Mouse (Mus musculus) megakaryocyte progenitor cell, adult 5-6 weeks (primary cell): ENCODE results near the gene Hus1b. TPM values are rescaled to one million over a fixed set of nuclear protein-coding genes. Genes with fewer than 3 reads are reported as not detected.

ENCODE experiments used
- ATAC-seq: replicated peaks from 2 replicates; pipeline ENCODE4 v1.8.0; 2016; ENCODE audit warnings: mild to moderate bottlenecking, moderate TSS enrichment, inconsistent platforms; ENCODE audit not compliant: poor library complexity
- total RNA-seq, 2 experiments: library from RNA; stranded (forward) in 1 of 2; stranded (reverse) in 1 of 2; fragments of 157-497, 149-512 nt in 1 of 2; fragments of 200-1000 nt in 1 of 2; gene quantifications; 2 replicates each; pipeline versions ENCODE4 v1.2.3 to v1.2.4; 2015 to 2017

The Hus1b gene
- total RNA-seq (2015): 1.1 and 1.4 TPM in 2 replicates
- total RNA-seq (2017): 0.62 and 1.0 TPM in 2 replicates

GRCm38 (mm10) chr13:30947540-30947939 is at the start of gene Hus1b:
Hus1b (minus strand) TSS chr13:30947759.
- ATAC-seq: peak; percentile 18

DNA sequence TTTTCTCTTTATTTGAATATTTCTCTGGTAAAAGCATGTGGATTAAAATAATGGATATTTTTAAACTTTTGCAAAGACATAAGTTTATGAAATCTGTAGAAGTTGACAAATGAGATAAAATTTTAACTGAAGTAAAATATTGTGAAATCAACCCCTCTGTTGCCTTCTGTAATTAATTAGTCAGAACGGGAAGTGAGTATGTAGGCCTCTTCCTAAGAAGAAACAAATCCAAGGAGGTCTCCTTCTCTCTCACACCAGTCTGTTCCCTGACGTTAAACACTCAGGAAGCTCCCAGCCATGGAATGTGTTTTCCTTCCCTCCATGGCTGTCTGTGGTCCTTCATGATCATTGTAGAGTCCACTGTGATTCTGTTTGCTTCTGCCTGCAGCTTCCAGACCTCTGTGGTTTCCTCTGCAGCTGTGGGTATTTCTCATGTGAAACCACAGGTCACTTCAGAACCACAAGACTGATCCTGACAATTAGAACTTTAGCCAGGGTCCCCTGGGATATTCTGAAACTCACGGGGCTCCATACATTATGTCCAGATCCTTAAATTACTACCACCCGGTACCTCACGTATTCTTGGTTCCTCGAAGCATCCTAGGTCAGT is 46.8 kb upstream of the Hus1b start:
- ATAC-seq: peak; percentile 74

- ATAC-seq: peak; percentile 66
Observed at GRCm38 (mm10) chr13:30993819-30994218, 46.3 kb upstream of the Hus1b start.

- no peak for ATAC-seq
Observed at GRCm38 (mm10) chr13:30990233-30990632, 42.7 kb upstream of the Hus1b start.

DNA sequence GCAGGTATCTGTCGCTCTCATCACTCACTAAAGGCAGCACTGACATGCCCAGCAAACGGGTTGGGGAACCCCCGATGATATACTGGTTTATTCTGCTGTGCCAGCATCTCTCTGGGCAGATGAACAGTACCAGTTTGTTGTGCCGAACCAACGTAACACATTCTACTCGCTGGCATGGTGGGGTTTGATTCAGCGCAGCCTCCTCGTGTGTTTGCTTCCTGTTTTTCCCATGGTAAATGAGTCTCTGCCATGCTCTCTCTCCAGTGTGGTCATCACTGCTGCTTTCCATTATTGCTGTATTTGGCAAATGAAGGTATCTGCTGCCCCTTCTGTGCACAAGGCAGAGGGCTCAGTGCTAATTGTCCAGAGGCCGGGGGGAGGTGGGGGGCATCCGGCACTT is 42.2 kb upstream of the Hus1b start:
- no peak for ATAC-seq

DNA sequence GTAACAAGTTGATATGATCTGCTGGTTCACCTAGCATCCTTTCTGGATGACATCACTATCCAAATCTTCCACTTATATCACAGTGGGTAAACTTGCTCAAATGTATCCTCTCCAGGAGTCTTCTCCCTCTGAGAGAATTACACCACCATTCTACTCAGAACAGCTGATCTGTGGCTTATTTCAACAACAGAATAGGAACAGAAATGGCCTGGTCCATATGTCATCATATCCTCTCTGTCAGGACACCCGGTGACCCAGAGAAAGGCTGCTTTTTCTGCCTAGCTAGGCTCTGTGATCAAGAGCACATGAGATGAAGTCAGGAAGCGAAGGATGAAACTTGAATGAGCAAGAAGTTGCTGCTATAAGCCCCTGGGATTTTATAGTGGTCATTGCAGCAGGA is 40.1 kb upstream of the Hus1b start:
- ATAC-seq: peak; percentile 78

DNA sequence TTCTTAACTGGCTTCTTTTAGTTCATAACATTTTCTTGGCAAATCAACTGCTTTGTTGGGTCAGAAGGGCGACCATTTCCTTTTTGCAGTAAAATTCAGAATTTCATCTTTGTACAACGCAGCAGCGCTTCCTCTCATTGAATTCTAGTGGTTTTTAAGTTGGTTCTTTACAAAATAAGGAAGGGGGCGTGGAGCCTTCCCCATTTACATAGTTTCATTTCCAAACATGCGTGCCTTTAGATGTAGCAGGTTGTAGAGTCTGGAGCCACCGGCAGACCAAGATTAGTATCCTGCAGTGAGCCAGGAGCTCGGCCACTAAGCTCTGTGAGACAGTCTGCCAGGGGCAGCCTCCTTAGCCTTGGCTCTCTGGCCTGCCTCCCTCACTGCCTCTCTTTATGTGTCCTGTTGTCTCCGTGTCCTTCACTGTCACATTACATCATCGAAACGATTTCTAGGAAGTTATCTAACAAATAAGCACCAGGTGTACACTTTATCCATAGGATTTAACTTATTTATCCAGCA is 39.4 kb upstream of the Hus1b start:
- peak; percentile 53 for ATAC-seq

GRCm38 (mm10) chr13:30985598-30986466 is 38.3 kb upstream of the Hus1b start:
- no peak for ATAC-seq

DNA sequence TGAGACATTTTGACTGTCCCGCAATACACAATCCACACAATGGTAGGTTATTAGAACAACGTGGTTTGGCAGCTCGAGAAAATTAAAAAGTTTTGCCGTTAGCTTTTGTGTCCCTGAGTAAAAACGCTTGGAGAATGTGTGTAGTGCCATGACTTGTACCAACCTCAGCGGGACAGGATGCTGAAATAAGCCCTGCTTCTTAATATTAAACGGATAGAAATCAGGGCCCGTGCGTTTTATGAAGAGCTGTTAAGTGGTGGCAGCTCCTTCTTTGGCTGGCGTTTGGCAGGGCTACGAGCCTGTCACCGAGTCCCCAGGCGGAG is 37.7 kb upstream of the Hus1b start:
- ATAC-seq: no peak

DNA sequence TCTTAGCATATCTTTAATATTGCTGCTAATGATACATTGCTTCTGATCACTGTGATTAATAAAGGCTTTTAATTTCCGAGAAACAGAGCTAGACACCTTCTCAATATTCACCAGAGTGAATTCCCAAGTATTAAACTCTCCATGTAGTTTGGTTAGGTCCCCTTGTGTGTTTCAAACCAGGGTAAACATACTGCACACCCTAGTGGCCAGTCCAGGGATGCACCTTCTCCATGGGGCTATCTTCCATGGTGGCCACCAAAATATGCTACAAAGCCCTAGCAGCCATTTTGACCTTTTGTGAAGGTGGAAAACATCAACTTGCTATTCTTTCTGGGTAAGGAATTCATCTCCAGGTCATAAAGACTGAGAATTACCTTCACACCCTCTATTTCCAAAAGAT is 34.1 kb upstream of the Hus1b start:
- ATAC-seq: peak; percentile 93

DNA sequence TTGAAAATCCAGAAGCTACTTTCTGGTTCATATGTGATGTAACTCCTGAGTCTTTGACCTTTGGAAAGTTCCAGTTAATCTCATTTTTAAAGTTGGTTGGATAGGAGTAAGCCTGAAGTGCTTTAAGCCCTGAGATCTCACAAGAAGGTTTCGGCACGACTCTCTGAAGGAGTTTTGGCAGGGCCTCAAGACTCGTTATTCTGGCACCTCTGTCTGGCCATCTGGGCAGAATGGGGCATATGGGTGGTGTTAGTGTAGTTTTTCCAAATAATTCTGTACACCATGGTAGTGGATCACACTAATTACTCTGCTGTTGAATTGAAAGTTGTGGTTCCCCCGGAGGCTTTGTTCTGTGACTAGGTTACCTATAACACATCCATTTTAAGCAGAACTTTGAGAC is 30.7 kb upstream of the Hus1b start:
- ATAC-seq: no peak

DNA sequence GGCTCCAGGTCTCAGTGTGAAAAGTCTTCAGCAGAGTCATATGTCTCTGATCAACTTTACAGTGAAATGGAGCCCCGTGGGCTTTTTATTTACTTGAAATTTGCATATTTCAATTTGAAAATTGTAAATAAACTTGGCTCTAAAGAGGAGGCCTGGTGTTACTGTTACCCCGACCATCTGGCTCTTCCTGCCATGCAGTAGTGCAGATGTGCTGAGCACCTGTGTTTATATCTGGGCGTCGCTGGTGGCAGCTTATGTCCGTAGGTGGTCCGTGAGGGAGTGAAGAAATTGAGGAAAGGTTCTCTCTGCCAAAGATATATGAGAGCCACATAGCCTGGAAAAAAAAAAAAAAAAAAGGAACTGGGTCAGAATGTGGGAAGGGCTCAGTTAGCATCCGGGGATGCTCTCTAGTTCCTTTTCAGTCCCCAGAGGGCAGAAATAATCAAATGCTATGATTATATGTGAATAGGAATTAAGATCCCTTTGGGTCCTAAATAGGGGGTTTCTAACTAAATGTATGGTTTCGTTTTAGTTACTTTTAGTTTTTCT is 29.1 kb upstream of the Hus1b start:
- no peak for ATAC-seq

- ATAC-seq: no peak
Observed at GRCm38 (mm10) chr13:30974247-30974630, 26.7 kb upstream of the Hus1b start.

- peak; percentile 89 for ATAC-seq
Observed at GRCm38 (mm10) chr13:30973501-30974246, 26.1 kb upstream of the Hus1b start, which contains the start of the genes Exoc2 and Gm5447. Exoc2 (minus strand) TSS chr13:30974093. Gm5447 (plus strand) TSS chr13:30974204.

- ATAC-seq: peak; percentile 87
Observed at GRCm38 (mm10) chr13:30972102-30972501, 24.5 kb upstream of the Hus1b start.

DNA sequence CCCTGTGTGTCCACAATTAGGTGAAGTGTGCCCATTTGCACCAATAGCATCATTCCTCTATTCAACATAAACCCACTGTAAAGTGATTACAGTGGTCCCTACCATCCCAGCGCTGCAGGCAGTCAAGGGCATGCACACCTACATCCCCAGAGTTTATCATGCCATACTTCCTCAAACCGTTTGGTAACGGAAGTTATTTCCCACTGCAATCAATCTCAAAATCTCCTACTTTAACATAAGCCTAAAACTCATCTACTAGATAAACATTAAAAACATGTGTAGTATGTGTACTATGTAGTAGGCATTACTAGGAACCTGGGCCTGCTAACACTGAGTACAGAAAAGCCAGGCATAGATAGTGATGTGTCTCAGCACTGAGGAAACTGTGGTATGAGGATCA is 23.5 kb upstream of the Hus1b start:
- ATAC-seq: no peak

GRCm38 (mm10) chr13:30968311-30968710 is 20.8 kb upstream of the Hus1b start:
- ATAC-seq: no peak

- no peak for ATAC-seq
Observed at GRCm38 (mm10) chr13:30966507-30966911, 18.9 kb upstream of the Hus1b start.

- ATAC-seq: no peak
Observed at GRCm38 (mm10) chr13:30961932-30962331, 14.4 kb upstream of the Hus1b start.

DNA sequence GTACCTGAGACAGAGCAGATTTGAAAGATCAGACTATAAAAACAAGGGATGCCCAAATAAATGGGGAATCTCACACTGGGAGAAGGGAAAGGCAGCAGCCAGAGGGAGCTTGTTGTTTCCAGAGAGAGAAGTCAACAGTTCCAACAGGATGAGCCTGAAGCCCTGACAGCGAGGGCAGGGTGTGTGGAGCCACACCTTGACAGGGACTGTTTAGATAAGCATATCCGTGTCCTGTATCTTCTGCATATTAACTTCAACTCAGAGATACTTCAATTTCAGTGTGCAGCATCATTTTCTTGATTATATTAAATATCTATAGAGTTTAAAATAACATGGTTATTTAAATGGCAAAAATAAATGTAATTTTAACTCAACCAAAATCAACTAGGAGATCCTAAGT is 13.2 kb upstream of the Hus1b start:
- ATAC-seq: no peak

GRCm38 (mm10) chr13:30953580-30953979 is 6.0 kb upstream of the Hus1b start:
- ATAC-seq: no peak
